Mouse (Mus musculus): ENCODE measurements around the gene Ubtd1. TPM values are rescaled to one million over a fixed set of nuclear protein-coding genes. Genes with fewer than 3 reads are reported as not detected.

Ubtd1 gene
- total RNA-seq (2021), result 10 to 100 TPM; 15.4 to 19.8 TPM
- long read RNA-seq, experiment 1, transcript Ubtd1-201 (3 exons, 1,529 nt), result major isoform, 13 of 21 reads
- long read RNA-seq, experiment 1, partial matches to known transcripts, result 8 of 21 reads
- long read RNA-seq, experiment 1, other reads (novel, unspliced or antisense), result 0 of 21 reads
- long read RNA-seq, experiment 2, transcript Ubtd1-201 (3 exons, 1,529 nt), result major isoform, 16 of 26 reads
- long read RNA-seq, experiment 2, partial matches to known transcripts, result 1 of 26 reads
- long read RNA-seq, experiment 2, other reads (novel, unspliced or antisense), result 9 of 26 reads

GRCm38 (mm10) chr19:41981595-41981927 is at the start of gene Ubtd1:
Gene Ubtd1, plus strand, starts transcription at chr19:41981763.
- DNase-seq, result no peak

DNA sequence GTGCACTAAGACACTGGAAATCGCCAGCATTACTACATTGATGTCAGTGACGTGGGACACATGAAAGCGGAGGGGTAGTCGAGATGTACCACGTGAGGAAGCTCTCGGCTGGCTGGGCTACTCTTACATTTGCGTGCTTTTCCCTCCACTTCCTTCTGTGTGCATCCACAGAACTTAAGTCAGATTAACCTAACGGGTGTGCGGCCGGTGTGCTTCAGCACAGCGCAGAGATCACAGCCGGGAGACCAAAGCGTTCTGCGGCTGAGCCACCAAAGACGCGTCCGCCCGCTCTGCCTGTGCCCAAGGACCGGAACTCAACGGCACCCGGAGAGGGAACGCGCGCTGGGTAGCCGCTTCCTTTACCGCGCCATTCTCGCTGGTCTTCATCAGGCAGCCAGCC is 48.9 kb upstream of the Ubtd1 start:
- DNase-seq, result no peak

DNA sequence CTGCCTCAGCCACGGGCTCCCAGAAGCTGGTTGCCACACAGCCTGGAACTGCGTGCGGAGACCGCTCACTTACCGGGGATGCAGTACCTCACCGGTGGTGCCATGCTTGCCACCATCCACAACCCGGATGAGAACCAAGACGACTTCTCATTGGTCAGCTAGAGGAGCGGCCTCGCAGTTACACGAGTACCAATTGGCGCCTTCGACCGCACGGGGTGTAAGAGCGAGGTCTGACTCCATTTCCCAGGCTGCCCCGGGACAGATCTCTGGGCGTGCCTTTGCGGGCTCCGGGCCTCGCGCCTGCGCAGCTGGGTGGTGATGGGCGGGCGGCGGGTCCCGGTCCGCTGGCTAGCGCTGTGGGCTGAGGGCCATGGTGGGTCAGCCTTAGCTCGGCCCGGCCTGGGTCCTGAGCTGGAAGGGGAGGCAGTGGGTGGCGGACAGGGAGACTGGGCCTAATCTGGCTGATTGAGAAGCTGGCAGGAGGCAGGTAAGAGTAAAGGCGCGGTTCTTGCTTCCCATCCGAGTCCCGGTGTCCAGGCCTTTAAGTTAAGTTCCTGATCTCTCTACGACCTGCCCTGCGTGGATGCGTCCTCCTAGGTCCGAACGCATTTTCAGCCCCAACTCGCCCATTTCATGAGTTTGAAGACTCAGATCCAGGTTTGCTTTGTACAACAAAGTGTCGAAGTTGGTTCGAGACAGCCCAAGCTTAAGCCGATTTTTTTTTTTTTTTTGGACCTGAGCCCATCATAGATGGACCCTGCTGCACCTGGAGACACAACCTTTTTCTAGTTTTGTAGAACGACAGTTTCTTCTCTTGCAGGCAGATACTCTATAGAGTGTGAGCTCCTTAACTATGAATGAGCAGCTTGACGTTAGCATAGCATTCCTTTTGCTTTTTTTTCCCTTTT is 48.1 kb upstream of the Ubtd1 start, which contains the start of the genes Exosc1 and Zdhhc16:
TSS of gene Exosc1 (minus strand) at position 245 of the 908 bp plus-strand sequence.
TSS of gene Zdhhc16 (plus strand) at position 302 of the 908 bp plus-strand sequence.
- peak; percentile 98 for DNase-seq

DNA sequence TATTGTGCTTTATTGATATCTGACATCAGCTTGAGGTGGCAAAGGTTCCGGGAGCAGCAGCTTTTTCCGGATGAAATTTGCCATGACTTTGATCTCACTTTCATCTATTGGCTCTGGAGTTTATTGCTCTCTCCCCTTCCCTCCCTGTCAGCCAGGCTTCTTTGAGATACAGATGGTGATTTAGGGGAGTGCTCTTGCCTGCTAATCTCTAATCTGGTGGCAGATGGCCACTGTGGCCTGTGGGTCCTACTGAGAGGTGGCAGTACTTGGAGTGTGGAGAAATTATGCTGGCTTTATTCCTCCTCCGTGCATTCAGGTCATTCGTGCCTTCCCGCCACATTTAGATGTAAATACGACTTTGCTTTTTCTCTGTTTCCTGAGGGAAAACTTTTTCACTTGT is 47.4 kb upstream of the Ubtd1 start:
- DNase-seq, result no peak

DNA sequence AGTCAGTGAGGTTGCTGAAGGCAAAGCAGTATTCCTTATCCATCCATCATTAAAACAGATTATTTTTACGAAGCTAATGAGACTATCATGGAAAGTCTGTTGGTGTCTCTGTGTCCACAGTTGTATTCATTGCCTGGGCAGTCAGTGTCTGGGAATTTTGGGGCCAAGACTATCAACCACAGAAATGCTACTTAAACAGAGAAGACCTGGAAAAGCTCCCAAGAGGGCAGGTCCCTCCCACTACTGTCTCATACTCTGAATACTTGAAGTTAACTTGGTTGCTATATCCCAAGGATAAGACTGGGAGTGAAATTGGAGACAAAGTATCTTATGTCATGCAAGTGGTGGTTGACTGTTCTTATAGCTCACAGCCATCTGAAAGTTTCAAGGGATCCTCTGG is 45.6 kb upstream of the Ubtd1 start:
- no peak for DNase-seq

DNA sequence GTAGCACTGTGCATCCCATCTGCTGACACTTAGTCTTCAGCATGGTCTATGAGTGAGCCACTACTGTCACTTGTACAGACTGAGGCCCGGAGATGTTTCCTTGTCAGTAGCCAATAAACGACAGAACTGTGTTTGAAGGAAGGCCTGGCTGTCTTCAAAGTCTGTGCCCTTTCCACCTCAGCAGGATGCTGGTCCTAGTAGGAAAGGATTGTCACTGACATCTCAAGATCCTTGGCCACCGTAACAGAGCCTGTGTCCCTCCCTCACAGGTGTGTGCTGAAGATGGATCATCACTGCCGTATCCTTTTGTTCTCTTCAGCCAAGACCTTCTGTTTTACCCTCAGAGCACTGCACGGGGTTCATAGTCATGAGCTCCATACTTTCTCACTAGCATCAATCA is 43.0 kb upstream of the Ubtd1 start:
- no peak for DNase-seq

GRCm38 (mm10) chr19:41943841-41944240 is 37.7 kb upstream of the Ubtd1 start:
- no peak for DNase-seq

DNA sequence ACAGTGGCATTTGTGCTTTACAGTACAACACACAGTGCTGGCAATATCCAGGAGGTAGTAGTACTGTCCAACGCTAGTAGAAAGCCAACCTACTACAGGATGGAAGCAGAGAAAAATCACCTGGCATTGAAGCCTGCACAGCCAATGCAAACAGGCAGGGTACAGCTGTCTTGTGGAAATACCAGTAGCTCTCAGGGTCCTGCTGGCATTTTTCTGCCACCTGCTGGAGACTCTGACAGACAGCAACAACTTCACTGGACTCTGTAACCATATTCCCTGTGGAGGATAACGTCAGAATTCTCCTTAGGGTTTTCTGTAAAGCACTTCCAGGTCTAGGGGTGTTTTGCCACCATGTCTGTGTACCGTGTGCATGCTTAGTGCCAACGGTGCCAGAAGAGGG is 29.3 kb upstream of the Ubtd1 start:
- DNase-seq, result no peak

- no peak for DNase-seq
These were observed 28.0 kb upstream of the Ubtd1 start for GRCm38 (mm10) chr19:41953574-41953973.

- no peak for DNase-seq
These were observed 11.9 kb upstream of the Ubtd1 start for GRCm38 (mm10) chr19:41969618-41970017.

DNA sequence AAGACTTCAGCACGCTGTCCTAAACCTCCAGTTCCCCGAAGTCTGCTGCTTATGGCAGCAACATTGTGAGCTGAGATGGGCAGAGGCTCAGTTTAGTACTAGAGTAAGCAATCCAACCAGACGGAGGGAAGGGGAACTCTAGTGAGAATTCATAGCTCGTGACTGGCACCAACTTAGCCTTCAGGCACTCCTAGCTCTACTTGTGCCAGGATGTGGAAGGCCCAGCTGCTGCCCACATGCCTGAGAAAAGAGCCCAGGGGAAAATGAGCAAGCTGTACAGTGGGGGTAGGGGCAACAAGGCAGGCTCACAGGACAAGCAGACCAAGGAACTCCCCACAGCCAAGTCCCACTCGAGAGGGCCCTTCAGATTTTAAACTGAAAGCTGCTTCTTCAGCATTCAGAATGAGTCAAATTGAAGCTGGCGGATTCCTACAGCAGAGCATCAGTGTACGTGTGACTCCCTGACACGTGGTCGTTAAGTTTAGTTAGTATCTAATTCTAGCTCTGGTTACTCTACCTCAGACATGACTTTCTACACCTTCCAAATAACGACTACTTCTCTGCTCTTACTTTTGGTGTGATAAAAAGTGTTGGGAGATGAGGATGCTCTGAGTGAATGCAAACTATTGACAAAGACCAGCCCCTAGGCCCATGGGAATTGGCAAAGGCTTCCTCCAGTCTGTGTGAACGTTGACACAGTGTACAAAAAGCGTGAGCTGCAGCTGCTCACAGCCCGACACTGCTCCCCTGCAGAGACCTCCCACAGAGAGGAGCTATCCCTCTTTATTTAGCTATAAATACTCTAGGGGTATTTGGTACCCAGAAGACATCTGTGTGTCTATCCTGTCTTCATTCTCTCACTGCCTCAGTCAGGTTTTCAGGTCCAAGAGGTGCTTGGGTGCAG is 7.4 kb upstream of the Ubtd1 start:
- DNase-seq, result no peak

DNA sequence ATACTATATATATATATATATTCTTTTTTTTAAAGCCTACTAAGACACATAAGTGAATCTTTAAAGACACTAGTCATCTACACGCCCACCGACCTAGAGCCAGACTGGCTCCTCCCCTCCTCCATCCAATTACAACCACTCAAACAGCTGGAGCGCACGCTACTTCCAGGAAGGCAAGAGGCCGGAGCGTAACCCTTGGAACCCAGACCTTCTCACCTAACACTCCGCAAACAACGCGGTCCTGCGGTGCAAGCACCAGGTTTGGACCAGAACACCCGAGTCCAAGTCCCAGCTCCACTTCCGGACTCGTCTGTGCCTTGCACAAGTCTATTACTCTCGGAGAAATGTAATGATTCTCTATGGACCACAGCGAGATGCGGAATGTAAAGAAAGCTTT is 1.1 kb upstream of the Ubtd1 start:
- peak; percentile 34 for DNase-seq

GRCm38 (mm10) chr19:41980819-41981594 is 556 bp upstream of the Ubtd1 start, which contains the start of gene Mms19:
Gene Mms19, minus strand, starts transcription at chr19:41981157.
- peak; percentile 99 for DNase-seq

GRCm38 (mm10) chr19:41981931-41982790 is 598 bp downstream of the Ubtd1 start:
- peak; percentile 64 for DNase-seq

GRCm38 (mm10) chr19:41982791-41983150 is 1.2 kb downstream of the Ubtd1 start:
- no peak for DNase-seq

- no peak for DNase-seq
These were observed 4.4 kb downstream of the Ubtd1 start for GRCm38 (mm10) chr19:41985994-41986393.

GRCm38 (mm10) chr19:41987206-41987605 is 5.6 kb downstream of the Ubtd1 start:
- peak; percentile 73 for DNase-seq

GRCm38 (mm10) chr19:41989810-41990209 is 8.2 kb downstream of the Ubtd1 start:
- no peak for DNase-seq

- DNase-seq, result no peak
These were observed 10.4 kb downstream of the Ubtd1 start for GRCm38 (mm10) chr19:41991926-41992477.

- no peak for DNase-seq
These were observed 11.4 kb downstream of the Ubtd1 start for GRCm38 (mm10) chr19:41992971-41993370.
